Mouse (Mus musculus): ENCODE measurements around the gene Gm15517. TPM values are rescaled to one million over a fixed set of nuclear protein-coding genes. Genes with fewer than 3 reads are reported as not detected.

Gm15517 gene
- total RNA-seq, 1 experiment from 2014 or later: not detected

- ATAC-seq (replicated peaks in 1 of 2; ENCODE audit: insufficient read depth in 1 of 2, low FRiP score in 2 of 2, low TSS enrichment in 1 of 2, low read depth in 1 of 2, poor library complexity in 2 of 2, severe bottlenecking in 2 of 2): no peak
These were observed 42.4 kb downstream of the Gm15517 start for GRCm38 (mm10) chr7:44303346-44304340.

DNA sequence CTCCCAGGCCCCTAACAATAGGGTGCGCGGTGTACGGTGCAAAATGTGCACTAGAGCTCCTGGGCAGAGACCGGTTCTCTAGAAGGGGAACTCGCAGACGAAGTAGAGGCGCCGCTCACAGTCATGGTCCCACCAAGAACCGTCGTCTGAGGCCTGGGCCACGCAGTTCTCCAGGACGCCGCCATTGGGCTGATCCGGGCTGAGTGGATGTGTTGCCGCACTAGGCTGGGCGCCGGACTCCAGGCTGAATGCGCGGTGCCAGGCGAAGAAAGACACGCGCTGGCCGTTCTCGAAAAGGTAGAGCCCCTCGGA, 43.2 kb downstream of the Gm15517 start:
- ATAC-seq (replicated peaks in 1 of 2; ENCODE audit: insufficient read depth in 1 of 2, low FRiP score in 2 of 2, low TSS enrichment in 1 of 2, low read depth in 1 of 2, poor library complexity in 2 of 2, severe bottlenecking in 2 of 2): peak in 1 of 2 experiments; percentile 9; a peak in 1 of 4 replicates

DNA sequence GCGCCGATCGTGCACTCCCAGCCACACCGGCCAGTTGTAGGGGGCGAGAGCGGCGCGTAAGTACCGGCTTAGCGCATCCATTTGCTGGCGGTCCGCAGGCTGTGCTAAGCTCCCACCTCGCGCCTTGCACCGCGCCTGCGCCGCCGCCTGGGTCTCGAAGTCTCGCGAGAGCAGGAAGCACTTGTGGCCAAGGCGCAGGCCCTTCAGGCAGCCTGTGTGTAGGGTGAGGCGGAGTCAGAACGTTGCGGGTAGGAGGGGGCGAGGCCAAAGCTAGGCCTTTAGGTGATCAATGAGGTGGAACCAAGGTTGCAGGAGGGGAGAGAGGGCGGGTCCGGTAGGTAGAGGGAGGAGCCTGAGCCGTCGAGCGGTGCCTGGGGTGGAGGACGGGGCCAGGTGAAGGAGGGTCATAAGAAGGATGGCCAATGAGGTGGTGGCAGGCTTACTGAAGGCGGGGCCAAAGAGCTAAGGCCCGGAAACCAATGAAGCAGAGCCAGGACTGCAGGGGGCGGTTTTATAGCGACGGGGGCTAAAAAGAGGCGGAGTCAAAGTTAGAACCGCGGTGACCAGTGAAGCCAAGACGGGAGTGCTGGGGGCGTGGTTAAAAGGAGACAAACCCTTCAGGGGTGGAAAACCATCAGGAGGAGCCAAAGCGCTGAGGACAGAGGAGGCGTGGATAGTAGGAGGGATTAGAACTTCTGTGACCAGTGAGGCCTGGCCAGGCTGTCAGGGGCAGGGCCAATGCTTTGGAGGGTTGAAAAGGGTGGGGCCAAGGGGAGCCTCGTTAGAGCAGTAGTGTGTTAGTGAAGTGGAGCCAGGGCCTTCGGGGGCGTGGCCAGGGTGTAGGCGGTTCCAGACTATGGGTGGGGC, 43.8 kb downstream of the Gm15517 start:
- peak; percentile 87 to 90 for ATAC-seq (replicated peaks in 1 of 2; ENCODE audit: insufficient read depth in 1 of 2, low FRiP score in 2 of 2, low TSS enrichment in 1 of 2, low read depth in 1 of 2, poor library complexity in 2 of 2, severe bottlenecking in 2 of 2)

DNA sequence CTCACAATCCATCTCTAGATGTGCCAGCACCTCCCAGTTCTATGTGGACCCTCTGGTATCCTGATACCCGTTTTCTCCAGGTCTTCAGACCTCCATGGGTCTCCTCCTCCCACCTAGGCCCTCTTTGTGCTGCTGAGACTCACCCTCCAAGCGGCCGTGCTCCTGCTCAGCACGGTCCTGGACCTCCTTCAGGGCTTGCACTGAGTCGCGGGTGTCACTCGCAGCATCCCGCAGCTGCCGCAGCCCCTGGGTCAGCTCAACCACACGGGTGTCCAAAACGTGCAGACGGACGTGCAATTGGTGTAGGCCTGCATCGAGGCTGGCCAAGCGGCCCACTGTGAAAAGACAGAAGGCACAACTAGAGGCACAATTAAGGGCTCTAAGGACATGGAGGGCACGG, 44.4 kb downstream of the Gm15517 start:
- ATAC-seq (replicated peaks in 1 of 2; ENCODE audit: insufficient read depth in 1 of 2, low FRiP score in 2 of 2, low TSS enrichment in 1 of 2, low read depth in 1 of 2, poor library complexity in 2 of 2, severe bottlenecking in 2 of 2): no peak

GRCm38 (mm10) chr7:44306516-44307240, 45.4 kb downstream of the Gm15517 start, which contains the start of gene Clec11a:
Clec11a (minus strand) TSS chr7:44306902.
- no peak for ATAC-seq (replicated peaks in 1 of 2; ENCODE audit: insufficient read depth in 1 of 2, low FRiP score in 2 of 2, low TSS enrichment in 1 of 2, low read depth in 1 of 2, poor library complexity in 2 of 2, severe bottlenecking in 2 of 2)

- no peak for ATAC-seq (replicated peaks in 1 of 2; ENCODE audit: insufficient read depth in 1 of 2, low FRiP score in 2 of 2, low TSS enrichment in 1 of 2, low read depth in 1 of 2, poor library complexity in 2 of 2, severe bottlenecking in 2 of 2)
These were observed 46.2 kb downstream of the Gm15517 start for GRCm38 (mm10) chr7:44307261-44308020.

DNA sequence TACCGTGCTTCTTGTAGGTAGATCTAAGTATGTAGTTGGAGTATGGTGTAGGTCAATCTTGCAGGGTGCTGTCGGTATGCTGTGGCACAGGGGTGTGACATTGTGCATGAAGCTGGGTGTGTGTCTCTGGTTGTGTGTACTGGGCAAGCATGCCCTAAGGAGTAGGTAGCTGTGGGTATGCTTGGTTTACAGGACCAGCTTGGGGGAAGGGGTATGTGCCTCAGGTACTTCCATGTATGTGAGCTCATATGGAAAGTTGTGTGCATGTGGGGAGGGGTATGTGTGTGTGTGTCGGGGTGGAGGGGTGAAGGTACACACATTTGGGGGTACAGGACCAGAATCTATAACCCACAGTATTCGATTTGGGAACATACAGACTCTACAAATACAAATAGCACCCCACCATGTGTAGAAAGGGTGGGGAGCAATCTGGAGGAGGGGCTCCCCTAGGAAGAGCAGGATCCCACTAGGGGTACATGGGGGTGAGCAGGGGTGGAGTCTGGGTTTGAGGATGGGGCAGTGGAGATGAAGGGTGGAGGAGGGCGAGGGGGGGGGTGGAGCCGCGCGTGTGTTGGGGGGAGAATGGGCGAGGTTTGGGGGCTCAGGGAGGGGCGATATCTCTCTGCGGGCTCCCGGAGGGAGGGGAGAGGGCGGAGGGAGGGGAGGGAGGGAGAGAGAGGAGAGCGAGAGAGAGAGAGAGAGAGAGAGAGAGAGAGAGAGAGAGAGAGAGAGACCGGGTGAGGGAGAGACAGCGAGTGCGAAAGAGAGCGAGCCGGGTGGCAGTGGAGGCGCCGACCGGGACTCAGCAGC, 48.4 kb downstream of the Gm15517 start, which contains the start of gene Shank1:
TSS of gene Shank1 (plus strand) at position 779 of the 810 bp plus-strand sequence.
- no peak for ATAC-seq (replicated peaks in 1 of 2; ENCODE audit: insufficient read depth in 1 of 2, low FRiP score in 2 of 2, low TSS enrichment in 1 of 2, low read depth in 1 of 2, poor library complexity in 2 of 2, severe bottlenecking in 2 of 2)

GRCm38 (mm10) chr7:44310285-44310877, 49.1 kb downstream of the Gm15517 start:
- no peak for ATAC-seq (replicated peaks in 1 of 2; ENCODE audit: insufficient read depth in 1 of 2, low FRiP score in 2 of 2, low TSS enrichment in 1 of 2, low read depth in 1 of 2, poor library complexity in 2 of 2, severe bottlenecking in 2 of 2)

- ATAC-seq (replicated peaks in 1 of 2; ENCODE audit: insufficient read depth in 1 of 2, low FRiP score in 2 of 2, low TSS enrichment in 1 of 2, low read depth in 1 of 2, poor library complexity in 2 of 2, severe bottlenecking in 2 of 2): no peak
These were observed 49.8 kb downstream of the Gm15517 start for GRCm38 (mm10) chr7:44310878-44311712.

Other genes with a start within 250 kb of the Gm15517 start
- gene Klk1b26, start 249.3 kb upstream of the Gm15517 start, total RNA-seq (2017): not detected in 2 replicates
- not detected in 2 replicates for gene Klk1b27, start 209.2 kb upstream of the Gm15517 start, total RNA-seq (2017)
- gene Klk1b21, start 159.1 kb upstream of the Gm15517 start, total RNA-seq (2017): not detected in 2 replicates
- gene Klk1b22, start 148.8 kb upstream of the Gm15517 start, total RNA-seq (2017): not detected in 2 replicates
- not detected in 2 replicates for gene Klk1b16, start 124.7 kb upstream of the Gm15517 start, total RNA-seq (2017)
- gene Klk1b24, start 73.2 kb upstream of the Gm15517 start, total RNA-seq (2017): not detected in 2 replicates
- not detected in 2 replicates for gene Klk1b3, start 63.3 kb upstream of the Gm15517 start, total RNA-seq (2017)
- gene Klk1b4, start 54.0 kb upstream of the Gm15517 start, total RNA-seq (2017): not detected in 2 replicates
- gene Klk1b5, start 45.5 kb upstream of the Gm15517 start, total RNA-seq (2017): not detected in 2 replicates
- not detected in 2 replicates for gene Klk1, start 36.1 kb upstream of the Gm15517 start, total RNA-seq (2017)
- gene Gm36864, start 25.3 kb upstream of the Gm15517 start, total RNA-seq (2017): not detected in 2 replicates
- gene 1700028J19Rik, start 14.8 kb upstream of the Gm15517 start, total RNA-seq (2017): 0.31 TPM in 1 of 2 replicates, not detected in the other
- 86.6 and 87.3 TPM in 2 replicates for gene 2410002F23Rik, start 14.7 kb upstream of the Gm15517 start, total RNA-seq (2017)
- 0.74 TPM in 1 of 2 replicates, not detected in the other for gene Acp4, start 4.1 kb upstream of the Gm15517 start, total RNA-seq (2017)
- 1.5 and 4.2 TPM in 2 replicates for gene Clec11a, start 45.5 kb downstream of the Gm15517 start, total RNA-seq (2017)
- not detected in 2 replicates for gene Shank1, start 48.8 kb downstream of the Gm15517 start, total RNA-seq (2017)
- 0.79 and 1.8 TPM in 2 replicates for gene Syt3, start 122.7 kb downstream of the Gm15517 start, total RNA-seq (2017)
- gene 1700008O03Rik, start 124.4 kb downstream of the Gm15517 start, total RNA-seq (2017): 1.9 TPM in 1 of 2 replicates, not detected in the other
- not detected in 2 replicates for gene Lrrc4b, start 167.6 kb downstream of the Gm15517 start, total RNA-seq (2017)
- not detected in 2 replicates for gene Aspdh, start 203.9 kb downstream of the Gm15517 start, total RNA-seq (2017)
- 19.0 and 20.4 TPM in 2 replicates for gene Josd2, start 206.5 kb downstream of the Gm15517 start, total RNA-seq (2017)
- 30.3 and 44.3 TPM in 2 replicates for gene Emc10, start 235.1 kb downstream of the Gm15517 start, total RNA-seq (2017)
- gene Fam71e1, start 235.1 kb downstream of the Gm15517 start, total RNA-seq (2017): 17.6 TPM in 1 of 2 replicates, not detected in the other

All from hematopoietic stem cell, adult 5-6 weeks (primary cell).